Mouse (Mus musculus) ovary, adult 2 months (tissue): ENCODE data around the gene AU015836. TPM values are rescaled to one million over a fixed set of nuclear protein-coding genes. Genes with fewer than 3 reads are reported as not detected.

Source experiments
- polyA plus RNA-seq: library from polyadenylated mRNA; depleted of rRNA; stranded (reverse); fragments of >200 nt; gene quantifications from 2 replicates; pipeline ENCODE4 v1.2.3, GENCODE M21; 2012; rRNA removed

AU015836 gene
- 1.6 and 2.2 TPM in 2 replicates for polyA plus RNA-seq

GRCm38 (mm10) chrX:93968444-93968843 lies at the start of gene AU015836:
AU015836 (plus strand) TSS chrX:93968659.

Other genes starting within 250 kb of the AU015836 start
- 16.9 and 26.7 TPM in 2 replicates for gene Pdk3, start 136.5 kb upstream of the AU015836 start, polyA plus RNA-seq
- 3.6 and 8.3 TPM in 2 replicates for gene Zfx, start 155.0 kb downstream of the AU015836 start, polyA plus RNA-seq
- 49.7 and 62.2 TPM in 2 replicates for gene Eif2s3x, start 244.2 kb downstream of the AU015836 start, polyA plus RNA-seq